Mouse (Mus musculus): ENCODE results near the gene Tgfb1i1. TPM values are rescaled to one million over a fixed set of nuclear protein-coding genes. Genes with fewer than 3 reads are reported as not detected.

Tgfb1i1 gene
- polyA plus RNA-seq, 1 experiment, result 155 TPM

DNA sequence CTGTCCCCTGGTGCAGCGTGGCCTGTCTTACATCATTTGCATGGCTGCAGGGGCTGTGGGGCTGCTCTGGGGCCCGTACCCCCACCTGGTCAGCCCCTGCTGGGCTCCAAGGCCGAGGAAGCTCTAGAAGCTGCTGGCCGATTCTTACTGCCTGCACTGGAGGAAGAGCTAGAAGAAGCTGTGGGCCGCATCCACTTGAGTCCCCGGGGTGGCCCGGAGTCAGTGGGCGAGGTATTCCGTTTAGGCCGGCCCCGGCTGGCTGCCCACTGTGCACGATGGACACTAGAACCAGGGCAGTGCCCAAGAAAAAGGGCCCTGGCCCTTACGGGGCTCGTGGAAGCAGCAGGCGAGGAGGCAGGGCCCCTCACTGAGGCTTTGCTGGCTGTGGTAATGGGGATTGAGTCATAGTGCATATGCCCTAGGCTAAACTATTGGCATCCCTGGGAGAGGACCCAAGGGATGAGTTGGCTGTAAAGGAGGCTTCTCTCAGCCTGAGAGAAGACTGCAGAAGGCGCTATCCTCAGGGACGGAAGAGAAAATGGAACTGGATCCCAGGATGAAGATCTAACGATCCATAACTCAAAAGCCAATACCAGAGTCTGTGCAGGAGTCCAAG lies 2.1 kb upstream of the Tgfb1i1 start:
- no peak for DNase-seq (ENCODE audit: low spot score)

GRCm38 (mm10) chr7:128245547-128245946 lies 1.1 kb upstream of the Tgfb1i1 start:
- DNase-seq (ENCODE audit: low spot score), result no peak

GRCm38 (mm10) chr7:128247443-128247842 lies 831 bp downstream of the Tgfb1i1 start:
- DNase-seq (ENCODE audit: low spot score), result peak; percentile 57

DNA sequence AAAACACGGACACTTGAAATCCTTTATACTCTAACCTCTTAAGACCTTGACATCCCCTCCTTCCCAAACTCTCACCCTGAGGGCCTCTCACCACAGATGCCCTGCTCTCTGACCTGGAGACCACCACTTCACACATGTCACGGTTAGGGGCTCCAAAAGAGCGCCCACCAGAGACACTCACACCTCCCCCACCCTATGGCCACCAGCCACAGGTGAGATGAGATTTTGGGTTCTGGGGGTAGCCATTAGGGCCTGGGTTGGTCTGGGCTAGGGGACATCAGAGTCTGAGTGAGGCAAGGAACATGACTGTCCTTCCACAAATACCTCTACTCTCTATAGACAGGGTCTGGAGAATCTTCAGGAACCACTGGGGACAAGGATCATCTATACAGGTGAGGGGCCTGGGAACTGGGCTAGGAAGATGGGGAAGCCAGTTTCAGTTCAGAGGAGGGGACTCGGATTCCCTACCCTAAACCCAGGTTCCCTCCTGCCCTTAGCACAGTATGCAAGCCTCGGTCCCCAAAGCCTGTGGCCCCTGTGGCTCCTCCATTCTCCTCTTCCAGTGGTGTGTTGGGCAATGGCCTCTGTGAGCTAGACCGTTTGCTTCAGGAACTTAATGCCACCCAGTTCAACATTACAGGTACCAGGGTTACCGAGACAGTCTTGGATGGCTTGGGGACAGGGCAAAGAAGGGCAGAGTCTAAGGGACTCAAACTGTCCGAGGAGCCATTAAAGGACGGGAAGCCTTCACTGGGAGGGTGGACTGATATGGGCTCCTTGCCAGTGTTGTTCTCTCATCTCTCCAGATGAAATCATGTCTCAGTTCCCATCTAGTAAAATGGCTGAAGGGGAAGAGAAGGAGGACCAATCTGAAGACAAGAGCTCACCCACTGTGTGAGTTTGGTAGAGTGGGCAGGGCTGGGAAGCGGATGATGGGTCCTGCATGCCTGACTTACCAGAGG lies 1.8 kb downstream of the Tgfb1i1 start:
- no peak for DNase-seq (ENCODE audit: low spot score)

DNA sequence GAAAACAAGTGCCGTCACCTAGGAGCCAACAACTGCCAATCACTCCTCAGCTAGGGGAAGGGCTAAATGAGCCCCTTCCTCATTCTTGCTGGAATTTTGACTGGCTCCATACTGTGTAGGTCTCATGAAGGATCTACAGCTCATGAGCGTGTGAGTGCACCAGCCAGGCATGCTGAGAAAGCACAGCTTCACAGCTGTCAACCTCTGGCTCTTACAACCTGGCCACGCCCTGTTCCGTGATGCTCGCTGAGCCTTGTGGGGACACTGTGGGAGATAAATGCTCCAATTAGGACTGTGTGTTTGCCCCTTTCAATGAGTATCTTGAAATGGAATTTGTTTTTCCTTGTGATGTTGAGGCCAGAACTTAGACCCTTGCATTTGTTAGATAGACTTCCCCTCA lies 3.4 kb downstream of the Tgfb1i1 start:
- no peak for DNase-seq (ENCODE audit: low spot score)

GRCm38 (mm10) chr7:128251946-128252345 lies 5.3 kb downstream of the Tgfb1i1 start:
- no peak for DNase-seq (ENCODE audit: low spot score)

- DNase-seq (ENCODE audit: low spot score), result no peak
Measured at GRCm38 (mm10) chr7:128252609-128253008, 6.0 kb downstream of the Tgfb1i1 start.

DNA sequence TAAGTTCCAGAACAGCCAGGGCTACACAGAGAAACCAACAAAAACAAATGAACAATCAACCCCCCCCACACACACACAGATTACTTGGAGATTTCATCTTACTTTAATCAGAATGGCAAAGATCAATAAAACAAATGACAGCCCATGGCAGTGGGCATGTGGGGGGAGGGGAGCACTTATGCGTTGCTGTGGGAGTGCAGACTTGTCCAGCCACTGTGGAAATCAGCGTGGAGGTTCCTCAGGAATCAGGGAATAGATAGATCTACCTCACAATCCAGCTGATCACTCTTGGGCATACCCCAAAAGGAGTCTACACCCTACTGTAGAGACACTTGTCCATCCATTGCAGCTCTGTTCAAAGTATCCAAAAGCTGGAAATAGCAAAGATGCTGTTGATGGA lies 8.4 kb downstream of the Tgfb1i1 start:
- DNase-seq (ENCODE audit: low spot score), result no peak

DNA sequence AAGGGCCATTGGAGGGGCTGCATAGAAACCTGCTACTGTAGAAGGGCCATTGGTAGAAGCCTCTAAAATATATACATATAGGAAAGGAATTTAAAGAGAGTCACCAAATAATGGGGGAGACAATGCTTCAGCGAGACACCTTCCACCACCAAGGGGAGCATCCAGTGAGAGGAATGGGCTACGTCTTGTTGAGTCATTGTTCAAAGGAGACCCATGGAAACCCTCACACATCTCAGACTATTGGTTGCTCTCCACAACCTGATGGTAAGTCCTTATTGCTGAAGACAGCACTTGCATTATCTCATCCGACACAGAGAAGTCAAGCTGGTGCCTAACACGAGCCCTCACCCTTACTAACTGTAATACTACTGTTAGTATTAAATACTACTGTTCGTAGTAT lies 9.1 kb downstream of the Tgfb1i1 start:
- DNase-seq (ENCODE audit: low spot score), result no peak

DNA sequence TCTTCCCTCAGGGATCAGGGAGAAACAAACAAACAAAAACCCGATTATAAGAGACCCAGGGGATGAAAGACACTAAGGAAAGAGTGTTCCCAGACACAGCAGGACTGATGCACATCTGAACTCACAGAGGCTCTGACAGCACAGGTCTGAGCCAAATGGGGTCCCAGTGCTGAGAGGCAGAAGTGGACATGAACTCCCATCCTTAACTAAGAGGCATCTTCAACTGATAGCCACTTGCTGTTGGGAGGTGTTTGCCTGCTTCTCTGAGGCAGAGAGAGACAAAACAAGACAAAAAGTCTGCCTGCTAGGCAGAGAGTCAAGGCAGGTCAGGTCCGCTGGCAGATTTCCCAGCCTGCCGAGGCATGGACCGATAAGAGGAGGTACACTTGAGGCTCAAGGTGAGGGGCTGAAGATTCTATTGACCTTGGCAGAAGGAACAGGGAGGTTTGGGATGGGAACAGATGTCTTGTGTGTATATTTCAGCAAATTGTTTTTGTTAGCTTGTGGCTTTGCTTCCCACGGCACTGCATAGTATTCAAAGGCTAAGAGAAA lies 10.2 kb downstream of the Tgfb1i1 start:
- DNase-seq (ENCODE audit: low spot score), result no peak

DNA sequence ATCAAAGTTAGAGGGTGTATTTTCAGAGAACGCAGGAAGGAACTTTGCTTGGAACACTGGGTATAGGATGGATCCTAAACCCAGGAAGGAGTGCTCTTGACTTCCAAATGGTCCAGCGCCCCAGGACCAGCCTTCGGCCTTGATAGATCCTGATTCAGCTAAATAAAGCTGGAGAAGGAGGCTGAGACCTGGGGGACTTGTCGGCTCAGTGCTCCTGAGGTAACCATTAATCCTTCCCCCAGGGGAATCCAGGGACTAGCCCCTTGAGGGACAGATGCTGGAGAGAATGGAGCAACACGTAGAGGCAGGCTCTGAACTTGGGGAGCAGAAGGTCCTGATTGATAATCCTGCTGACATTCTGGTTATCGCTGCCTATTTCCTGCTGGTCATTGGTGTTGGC lies 18.8 kb downstream of the Tgfb1i1 start, which contains the start of gene Slc5a2:
TSS of gene Slc5a2 (plus strand) at position 247 of the 400 bp plus-strand sequence.
- no peak for DNase-seq (ENCODE audit: low spot score)

DNA sequence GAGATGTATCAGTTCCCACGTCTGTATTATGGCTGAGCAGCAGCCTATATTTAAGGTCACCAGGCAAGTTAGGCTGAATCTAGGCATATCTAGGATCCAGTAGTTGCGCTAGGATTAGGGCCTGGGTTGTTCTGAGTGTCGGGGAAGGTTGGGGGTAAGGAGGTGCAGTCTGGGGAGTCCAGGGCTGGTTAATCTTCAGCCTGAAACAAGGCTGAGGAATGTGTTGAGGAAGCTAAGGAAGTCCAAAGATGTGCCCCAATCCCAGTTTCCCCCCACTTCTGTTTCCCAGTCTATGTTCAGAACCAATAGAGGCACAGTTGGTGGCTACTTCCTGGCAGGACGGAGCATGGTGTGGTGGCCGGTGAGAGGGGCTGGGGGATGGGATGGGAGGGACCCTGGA lies 19.4 kb downstream of the Tgfb1i1 start:
- DNase-seq (ENCODE audit: low spot score), result no peak

DNA sequence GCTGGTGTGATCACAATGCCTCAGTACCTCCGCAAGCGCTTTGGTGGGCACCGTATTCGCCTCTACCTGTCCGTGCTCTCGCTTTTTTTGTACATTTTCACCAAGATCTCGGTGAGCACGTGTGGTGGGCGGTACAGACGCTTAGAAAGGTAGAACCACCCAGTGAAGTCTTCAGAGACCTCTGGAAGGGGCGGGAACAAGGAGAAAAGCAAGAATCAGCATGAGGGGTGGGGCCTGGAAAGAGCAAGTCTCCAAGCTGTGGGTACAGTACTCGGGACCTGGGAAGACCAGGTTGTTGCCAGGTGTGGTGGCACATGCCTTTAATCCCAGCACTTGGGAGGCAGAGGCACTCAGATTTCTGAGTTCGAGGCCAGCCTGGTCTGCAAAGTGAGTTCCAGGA lies 20.8 kb downstream of the Tgfb1i1 start:
- DNase-seq (ENCODE audit: low spot score), result no peak

DNA sequence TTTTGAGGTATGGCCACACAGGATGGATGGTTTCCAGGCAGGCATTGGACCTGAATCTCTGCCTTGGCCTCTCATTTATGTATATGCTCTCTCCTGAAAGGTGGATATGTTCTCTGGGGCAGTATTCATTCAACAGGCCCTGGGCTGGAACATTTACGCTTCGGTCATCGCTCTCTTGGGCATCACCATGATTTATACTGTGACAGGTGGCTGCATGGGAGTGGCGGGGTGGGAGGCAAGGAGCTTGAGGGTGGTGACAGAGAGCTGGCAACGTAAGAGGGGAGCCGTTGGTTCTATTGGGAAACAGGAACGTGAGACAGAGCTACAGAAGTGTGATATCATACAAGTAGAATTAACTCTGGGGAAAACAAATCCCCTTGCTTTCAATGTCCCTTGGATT lies 21.2 kb downstream of the Tgfb1i1 start:
- no peak for DNase-seq (ENCODE audit: low spot score)

- DNase-seq (ENCODE audit: low spot score), result no peak
Measured at GRCm38 (mm10) chr7:128270431-128270850, 23.8 kb downstream of the Tgfb1i1 start.

DNA sequence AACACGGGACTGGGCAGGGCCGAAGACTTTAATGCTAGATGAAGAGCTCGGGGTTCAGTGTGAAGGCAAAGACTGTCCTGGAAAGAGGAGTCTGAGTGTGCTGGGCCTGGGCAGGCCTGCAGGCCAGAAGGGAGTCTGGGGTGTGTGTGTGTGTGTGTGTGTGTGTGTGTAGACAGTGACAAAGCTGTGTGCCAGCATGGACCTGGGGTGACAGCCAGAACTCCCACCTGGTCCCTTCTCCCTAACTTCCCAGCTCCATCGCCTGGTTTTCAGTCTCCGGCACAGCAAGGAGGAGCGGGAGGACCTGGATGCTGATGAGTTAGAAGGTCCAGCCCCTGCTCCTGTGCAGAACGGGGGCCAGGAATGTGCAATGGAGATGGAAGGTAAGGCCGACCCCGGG lies 24.9 kb downstream of the Tgfb1i1 start:
- DNase-seq (ENCODE audit: low spot score), result no peak

DNA sequence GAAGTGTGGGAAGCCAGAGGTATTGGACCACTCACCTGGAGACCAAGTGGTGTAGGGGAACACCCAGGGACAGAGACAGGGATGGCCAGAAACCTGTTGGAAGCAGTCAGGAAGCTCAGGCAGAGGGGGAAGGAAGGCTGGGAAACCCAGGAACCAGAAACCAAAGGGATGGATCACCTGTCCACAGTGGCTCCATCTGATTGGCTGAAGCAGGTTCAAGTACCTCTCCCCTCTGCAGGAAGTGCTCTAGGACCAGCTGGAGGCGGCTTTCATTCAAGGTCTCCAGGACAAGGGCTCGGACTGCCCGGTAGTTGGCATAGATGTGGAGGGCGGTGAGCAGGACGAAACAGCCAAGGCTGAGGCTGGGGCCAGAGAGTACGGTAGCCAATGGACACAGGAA lies 29.4 kb downstream of the Tgfb1i1 start:
- no peak for DNase-seq (ENCODE audit: low spot score)

GRCm38 (mm10) chr7:128279750-128280149 lies 33.1 kb downstream of the Tgfb1i1 start:
- no peak for DNase-seq (ENCODE audit: low spot score)

GRCm38 (mm10) chr7:128281765-128282164 lies 35.2 kb downstream of the Tgfb1i1 start:
- no peak for DNase-seq (ENCODE audit: low spot score)

DNA sequence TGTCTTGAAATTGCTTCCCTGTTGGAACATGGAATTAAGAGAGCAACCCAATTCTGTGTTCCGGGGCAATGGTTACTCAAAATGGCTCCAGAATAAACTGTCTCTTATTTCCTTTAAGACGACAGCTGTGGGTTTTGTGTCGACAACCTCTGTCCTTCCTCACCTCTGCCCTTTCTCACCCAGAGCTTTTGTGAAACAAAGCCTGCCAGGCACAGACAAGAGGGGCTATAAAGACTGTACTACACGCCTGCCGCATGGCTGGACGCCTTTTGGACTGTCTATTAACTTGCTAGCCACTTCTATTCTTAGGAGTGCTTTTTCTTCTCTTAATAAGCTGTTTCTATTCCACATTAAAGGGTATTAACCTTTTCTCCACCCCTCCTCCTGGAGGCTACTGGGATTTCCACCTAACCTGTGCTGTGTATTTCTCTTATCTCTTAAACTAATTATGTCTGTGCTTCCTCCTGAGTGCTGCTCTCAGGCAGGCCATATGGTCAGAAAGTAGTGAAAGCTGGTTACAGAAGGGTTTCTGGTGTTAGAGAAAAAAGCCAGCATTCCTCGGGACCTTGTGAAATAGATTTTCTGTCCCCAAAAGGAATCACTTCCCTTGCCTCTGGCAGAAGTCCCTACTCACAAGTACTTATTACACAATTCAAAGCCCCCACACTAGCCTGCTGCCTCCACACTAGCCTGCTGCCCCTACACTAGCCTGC lies 36.1 kb downstream of the Tgfb1i1 start:
- no peak for DNase-seq (ENCODE audit: low spot score)

DNA sequence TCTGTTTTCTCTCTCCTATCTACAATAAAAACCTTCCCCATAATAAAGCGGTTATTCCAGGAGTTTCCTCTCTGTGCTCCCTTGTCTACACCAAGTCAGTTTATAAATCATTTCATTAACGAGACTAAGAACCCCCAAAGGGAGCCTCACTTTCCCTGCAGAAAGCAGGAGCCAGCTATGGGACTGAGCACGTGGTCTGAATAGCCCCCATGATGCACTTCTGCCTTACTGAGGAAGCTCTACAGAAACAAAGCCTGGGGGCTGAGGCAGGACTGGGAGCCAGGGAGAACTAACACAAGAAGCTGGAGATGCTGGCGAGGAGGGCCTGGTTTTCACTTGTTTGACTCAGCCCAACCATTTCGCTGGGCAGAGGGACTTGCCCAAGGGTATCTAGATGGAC lies 37.4 kb downstream of the Tgfb1i1 start:
- no peak for DNase-seq (ENCODE audit: low spot score)

- no peak for DNase-seq (ENCODE audit: low spot score)
Measured at GRCm38 (mm10) chr7:128285060-128285459, 38.4 kb downstream of the Tgfb1i1 start.
